Mouse (Mus musculus) cortical plate, adult 2 months (tissue): ENCODE measurements around the gene Sun1. TPM values are rescaled to one million over a fixed set of nuclear protein-coding genes. Genes with fewer than 3 reads are reported as not detected.

Experiments
- H3K27ac ChIP-seq: fragments of 200-500 bp; 2 replicates; pipeline ENCODE4 v1.5.1; 2012; ENCODE audit warnings: low read length, control low read depth, inconsistent platforms; ENCODE audit not compliant: insufficient read depth
- H3K4me1 ChIP-seq: fragments of 200-500 bp; 2 replicates; pipeline ENCODE4 v1.6.1; 2011; ENCODE audit warnings: low read length; ENCODE audit not compliant: control insufficient read depth, insufficient read depth
- H3K4me3 ChIP-seq: fragments of 200-500 bp; 2 replicates; pipeline ENCODE4 v1.5.1; 2011; ENCODE audit warnings: mild to moderate bottlenecking, low read length, control low read depth; ENCODE audit not compliant: insufficient read depth
- CTCF ChIP-seq: fragments of 200-500 bp; IDR thresholded peaks from 2 replicates; pipeline ENCODE4 v1.5.1; 2011; ENCODE audit warnings: mild to moderate bottlenecking, control low read depth, low read length; ENCODE audit not compliant: insufficient read depth; ENCODE audit errors: extremely low read depth
- POLR2A ChIP-seq: fragments of 200-500 bp; IDR thresholded peaks from 2 replicates; pipeline ENCODE4 v1.6.1; 2011; ENCODE audit warnings: mild to moderate bottlenecking, low read length, control low read depth; ENCODE audit not compliant: insufficient read depth; ENCODE audit errors: extremely low read depth
- polyA plus RNA-seq: library from polyadenylated mRNA; depleted of rRNA; stranded (reverse); fragments of >200 nt; gene quantifications from 2 replicates; pipeline ENCODE4 v1.2.3, GENCODE M21; 2012

The Sun1 gene
- polyA plus RNA-seq, 1 experiment: 115 TPM

DNA sequence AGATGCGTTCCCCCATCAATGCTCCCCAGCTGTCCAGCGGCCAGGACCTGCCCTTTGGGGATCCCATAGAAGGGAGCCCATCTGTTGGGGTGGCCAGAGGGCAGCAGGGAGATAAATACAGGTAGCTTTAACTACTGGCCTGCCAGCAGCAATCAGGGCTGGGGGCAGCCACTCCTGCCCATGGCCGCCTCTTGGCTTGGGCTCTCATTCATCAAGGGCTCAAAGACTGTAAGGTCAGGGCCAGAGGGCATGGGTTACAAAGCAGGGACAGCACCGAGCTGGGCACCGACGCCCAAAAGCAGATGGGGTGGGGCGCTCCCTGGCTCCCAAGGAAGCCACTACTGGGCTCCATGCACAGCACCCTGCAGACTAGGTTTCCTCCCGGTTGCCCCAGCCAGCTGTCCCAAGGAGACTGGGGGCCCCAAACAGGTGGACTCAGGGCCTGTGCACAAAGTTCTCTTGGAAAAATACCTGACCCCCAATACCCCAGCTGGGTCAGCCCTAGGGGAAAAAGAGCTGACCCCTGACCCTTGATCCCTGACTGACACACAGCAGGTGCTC lies 71.6 kb downstream of the Sun1 start:
- Histone ChIP-seq H3K4me3 (no peak overlapping the region), H3K27ac (no peak overlapping the region), H3K4me1 (no peaks in the 10 kb centered on the region)
- no peak for TF ChIP-seq CTCF

DNA sequence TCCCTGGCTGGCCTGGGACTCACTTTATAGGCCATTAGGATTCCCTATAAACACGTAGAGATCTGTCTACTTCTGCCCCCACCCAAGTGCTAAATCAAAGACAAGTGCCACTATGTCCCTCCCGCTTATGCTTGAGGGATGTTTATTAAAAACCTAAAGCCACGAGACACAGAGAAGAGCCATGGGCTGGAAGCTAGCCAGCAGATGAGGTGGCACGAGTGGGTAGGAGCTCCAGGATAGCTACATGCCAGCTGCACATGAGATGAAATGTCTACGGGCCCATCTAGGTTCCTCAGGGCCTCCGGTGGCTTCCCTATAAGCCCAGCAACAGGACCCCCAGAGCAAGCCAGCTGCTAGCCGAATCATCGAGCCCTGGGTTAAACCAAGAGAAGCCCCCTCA lies 76.8 kb downstream of the Sun1 start:
- H3K4me1 ChIP-seq: no peaks in the 10 kb centered on the region; the same call in 1 of the 2 replicates
- no peak overlapping the region for H3K4me3 ChIP-seq
- TF ChIP-seq POLR2A: no peak
- TF ChIP-seq CTCF: no peak
- H3K27ac ChIP-seq: no peak overlapping the region

DNA sequence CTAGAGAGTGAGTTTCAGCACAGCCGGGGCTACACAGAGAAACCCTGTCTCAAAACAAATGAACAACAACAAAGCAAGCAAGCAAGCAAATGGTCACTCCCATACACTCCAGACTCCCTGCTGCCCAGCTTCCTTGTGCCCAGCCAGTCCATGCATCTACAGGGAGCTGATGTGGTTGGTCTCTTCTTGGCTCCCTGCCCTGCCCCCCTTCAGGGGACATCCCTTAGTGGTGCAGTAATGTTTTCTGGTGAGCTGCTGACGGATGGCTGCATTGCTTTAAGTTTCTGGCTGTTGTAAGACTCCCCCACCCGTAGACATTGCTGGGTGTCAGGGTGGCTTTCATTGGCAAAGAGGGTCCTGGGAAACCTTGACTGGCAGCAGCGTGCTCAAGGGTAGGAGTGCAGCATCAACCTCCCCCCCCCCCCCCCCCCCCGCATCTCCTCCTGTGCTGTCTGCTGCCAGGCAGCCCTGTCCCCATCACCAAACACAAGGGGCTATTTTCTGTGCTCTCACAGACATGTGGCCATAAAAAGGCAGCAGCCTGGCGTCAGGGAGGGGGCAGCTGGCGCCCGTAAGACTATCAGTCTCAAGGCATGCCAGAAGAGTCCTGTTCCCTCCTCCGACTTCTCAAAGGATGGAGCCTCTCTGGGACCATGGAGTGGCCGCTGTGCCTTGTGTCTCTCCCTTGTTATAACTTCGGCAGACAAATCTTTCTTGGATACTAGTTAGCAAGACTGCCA lies 81.1 kb downstream of the Sun1 start:
- Histone ChIP-seq H3K27ac (no peak overlapping the region), H3K4me3 (no peak overlapping the region), H3K4me1 (no peaks in the 10 kb centered on the region; the same call in 1 of the 2 replicates)
- TF ChIP-seq CTCF (no peak), POLR2A (no peak)

- Histone ChIP-seq H3K4me3 (no peak overlapping the region), H3K4me1 (no peaks in the 10 kb centered on the region; the same call in 1 of the 2 replicates), H3K27ac (peak overlapping the region; percentile 24; the same call in 1 of the 2 replicates)
- TF ChIP-seq POLR2A (no peak), CTCF (peak; percentile 89)
These were observed 81.8 kb downstream of the Sun1 start for GRCm38 (mm10) chr5:139282191-139282590.

GRCm38 (mm10) chr5:139283460-139284180 lies 83.2 kb downstream of the Sun1 start:
- Histone ChIP-seq H3K4me3 (no peak overlapping the region), H3K4me1 (peaks cover under 1% of the 10 kb centered on the region; the same call in 1 of the 2 replicates), H3K27ac (0 out of 2 replicates have a peak overlapping the region, but pooled peaks have one; percentile 14)
- TF ChIP-seq CTCF (no peak), POLR2A (no peak)

- Histone ChIP-seq H3K27ac (peak overlapping the region; percentile 75), H3K4me3 (no peak overlapping the region), H3K4me1 (peaks cover 2% of the 10 kb centered on the region; the same call in 1 of the 2 replicates)
- no peak for TF ChIP-seq POLR2A
- no peak for TF ChIP-seq CTCF
These were observed 85.1 kb downstream of the Sun1 start for GRCm38 (mm10) chr5:139285383-139286067.

GRCm38 (mm10) chr5:139286142-139286941 lies 85.9 kb downstream of the Sun1 start:
- H3K27ac ChIP-seq: peak overlapping the region; percentile 74
- no peak overlapping the region for H3K4me3 ChIP-seq
- TF ChIP-seq POLR2A (no peak), CTCF (no peak)
- H3K4me1 ChIP-seq: peaks cover 2% of the 10 kb centered on the region; the same call in 1 of the 2 replicates

GRCm38 (mm10) chr5:139287099-139287498 lies 86.7 kb downstream of the Sun1 start:
- Histone ChIP-seq H3K27ac (peak overlapping the region; percentile 74), H3K4me3 (no peak overlapping the region), H3K4me1 (peaks cover 2% of the 10 kb centered on the region; the same call in 1 of the 2 replicates)
- no peak for TF ChIP-seq CTCF
- TF ChIP-seq POLR2A: no peak

DNA sequence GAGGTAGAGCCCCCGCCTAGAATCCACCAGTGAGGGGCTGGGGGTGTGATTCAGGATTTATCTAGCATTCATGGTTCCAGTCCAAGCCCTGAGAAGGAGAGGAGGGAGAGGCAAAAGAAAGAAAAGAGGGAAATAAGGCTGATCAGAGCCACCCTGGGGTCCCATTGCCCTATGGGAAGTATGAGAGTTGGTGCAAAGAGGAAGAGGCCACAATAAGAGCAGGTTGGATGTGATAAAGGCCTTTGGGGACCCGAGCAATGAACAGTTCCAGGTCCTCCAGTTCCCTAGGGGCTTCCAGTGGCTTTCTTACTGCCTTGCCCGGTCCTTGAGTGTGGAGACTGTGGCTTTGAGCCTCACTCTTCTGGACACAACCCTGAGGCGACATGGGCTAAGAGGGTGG lies 87.3 kb downstream of the Sun1 start:
- Histone ChIP-seq H3K4me1 (peaks cover 2% of the 10 kb centered on the region; the same call in 1 of the 2 replicates), H3K4me3 (no peak overlapping the region), H3K27ac (no peak overlapping the region)
- TF ChIP-seq CTCF (no peak), POLR2A (no peak)
